Mouse (Mus musculus) CH12.LX (cell line): ENCODE measurements around the gene Nemp2. TPM values are rescaled to one million over a fixed set of nuclear protein-coding genes. Genes with fewer than 3 reads are reported as not detected.

Experiments
- DNase-seq: peaks from one replicate; pipeline ENCODE4 v3.0.0-alpha.2; 2013; ENCODE audit errors: extremely low read depth
- H3K27ac ChIP-seq: 2 replicates; pipeline ENCODE4 v1.5.1; 2012; ENCODE audit warnings: low read depth, mild to moderate bottlenecking, control low read depth, moderate library complexity; ENCODE audit not compliant: insufficient read depth
- H3K27me3 ChIP-seq: replicated peaks from 2 replicates; pipeline ENCODE3; 2012; ENCODE audit warnings: inconsistent platforms
- H3K36me3 ChIP-seq, 2 experiments: replicated peaks in 1 of 2; 2 replicates each; pipeline versions ENCODE3 to v1.6.1; 2012; ENCODE audit warnings: inconsistent platforms in 1 of 2, low read length in 1 of 2, mild to moderate bottlenecking in 1 of 2, mixed read lengths in 1 of 2, moderate library complexity in 1 of 2; ENCODE audit not compliant: control insufficient read depth in 1 of 2, insufficient read depth in 1 of 2
- H3K4me1 ChIP-seq, 2 experiments: 2 replicates each; pipeline ENCODE4 v1.6.1; 2012; ENCODE audit warnings: inconsistent platforms in 1 of 2, moderate library complexity in 1 of 2; ENCODE audit not compliant: insufficient read depth in 2 of 2, control insufficient read depth in 1 of 2
- H3K4me2 ChIP-seq: 2 replicates; pipeline ENCODE4 v1.6.1; 2012; ENCODE audit warnings: low read depth, mild to moderate bottlenecking, control low read depth; ENCODE audit not compliant: poor library complexity, insufficient read depth, severe bottlenecking
- H3K4me3 ChIP-seq, 3 experiments: fragments of 150-350 bp in 1 of 3; sonication (generic) in 1 of 3; replicated peaks in 1 of 3; 2 replicates each; pipeline versions ENCODE3 to v1.5.1; 2011 to 2012; ENCODE audit warnings: low read depth in 2 of 3, low read length in 2 of 3, mild to moderate bottlenecking in 2 of 3, moderate library complexity in 2 of 3, control low read depth in 1 of 3, improper control_type of control experiment in 1 of 3, inconsistent platforms in 1 of 3, mixed read lengths in 1 of 3; ENCODE audit not compliant: poor library complexity in 1 of 3
- H3K79me2 ChIP-seq: replicated peaks from 2 replicates; pipeline ENCODE4 v1.6.1; 2012; ENCODE audit warnings: mild to moderate bottlenecking, moderate library complexity; ENCODE audit not compliant: control insufficient read depth, poor library complexity, insufficient read depth, severe bottlenecking; ENCODE audit errors: extremely low read depth
- H3K9ac ChIP-seq: 2 replicates; pipeline ENCODE4 v1.6.1; 2012; ENCODE audit warnings: low read depth, mild to moderate bottlenecking, control low read depth, moderate library complexity; ENCODE audit not compliant: insufficient read depth
- H3K9me3 ChIP-seq: replicated peaks from 2 replicates; pipeline ENCODE3; 2012; ENCODE audit warnings: low read length, inconsistent platforms, mixed read lengths
- BHLHE40 ChIP-seq: IDR thresholded peaks from 2 replicates; pipeline ENCODE4 v1.6.1; 2011; ENCODE audit warnings: mild to moderate bottlenecking, low read depth, low read length, improper control_type of control experiment
- CHD1 ChIP-seq: IDR thresholded peaks from 2 replicates; pipeline ENCODE4 v1.6.1; 2012; ENCODE audit warnings: low read depth, low read length, improper control_type of control experiment, inconsistent platforms
- E2F4 ChIP-seq: IDR thresholded peaks from 2 replicates; pipeline ENCODE4 v1.6.1; 2011; ENCODE audit warnings: low read depth, low read length, improper control_type of control experiment; ENCODE audit not compliant: insufficient replicate concordance
- ELF1 ChIP-seq: IDR thresholded peaks from 2 replicates; pipeline ENCODE4 v1.6.1; 2014; ENCODE audit warnings: low read depth, mild to moderate bottlenecking, inconsistent platforms, low read length, improper control_type of control experiment
- GABPA ChIP-seq: IDR thresholded peaks from 2 replicates; pipeline ENCODE4 v1.6.1; 2012; ENCODE audit warnings: low read depth, low read length, improper control_type of control experiment, inconsistent platforms; ENCODE audit not compliant: insufficient replicate concordance
- JUN ChIP-seq: IDR thresholded peaks from 2 replicates; pipeline ENCODE4 v1.6.1; 2011; ENCODE audit warnings: low read depth, mild to moderate bottlenecking, low read length, improper control_type of control experiment, moderate library complexity; ENCODE audit not compliant: insufficient read depth
- JUND ChIP-seq: conservative IDR thresholded peaks from 2 replicates; pipeline ENCODE4 v1.6.1; 2011; ENCODE audit warnings: low read depth, low read length, improper control_type of control experiment
- KAT2A ChIP-seq: IDR thresholded peaks from 2 replicates; pipeline ENCODE4 v1.6.1; 2012; ENCODE audit warnings: low read length, improper control_type of control experiment, inconsistent platforms; ENCODE audit not compliant: insufficient replicate concordance
- MAX ChIP-seq: IDR thresholded peaks from 2 replicates; pipeline ENCODE4 v1.6.1; 2011; ENCODE audit warnings: low read length, improper control_type of control experiment
- MAZ ChIP-seq: IDR thresholded peaks from 2 replicates; pipeline ENCODE4 v1.6.1; 2012; ENCODE audit warnings: low read depth, mild to moderate bottlenecking, inconsistent platforms, low read length, improper control_type of control experiment, moderate library complexity
- MEF2A ChIP-seq: IDR thresholded peaks from 2 replicates; pipeline ENCODE4 v1.6.1; 2014; ENCODE audit warnings: low read depth, mild to moderate bottlenecking, inconsistent platforms, low read length, improper control_type of control experiment, borderline replicate concordance
- MYC ChIP-seq: IDR thresholded peaks from 2 replicates; pipeline ENCODE4 v1.6.1; 2011; ENCODE audit warnings: low read depth, mild to moderate bottlenecking, improper control_type of control experiment, low read length
- NELFE ChIP-seq: IDR thresholded peaks from 2 replicates; pipeline ENCODE4 v1.6.1; 2011; ENCODE audit warnings: low read depth, low read length, improper control_type of control experiment
- NRF1 ChIP-seq: IDR thresholded peaks from 2 replicates; pipeline ENCODE4 v1.6.1; 2014; ENCODE audit warnings: low read depth, mild to moderate bottlenecking, inconsistent platforms, low read length, improper control_type of control experiment, moderate library complexity
- PAX5 ChIP-seq: IDR thresholded peaks from 2 replicates; pipeline ENCODE4 v1.6.1; 2012; ENCODE audit warnings: low read length, inconsistent platforms, mixed read lengths
- POLR2AphosphoS2 ChIP-seq: IDR thresholded peaks from 2 replicates; pipeline ENCODE4 v1.6.1; 2011; ENCODE audit warnings: low read depth, low read length, improper control_type of control experiment
- RCOR1 ChIP-seq: conservative IDR thresholded peaks from 2 replicates; pipeline ENCODE4 v1.6.1; 2012; ENCODE audit warnings: low read depth, mild to moderate bottlenecking, inconsistent platforms, low read length, improper control_type of control experiment
- USF1 ChIP-seq: IDR thresholded peaks from 2 replicates; pipeline ENCODE4 v1.6.1; 2014; ENCODE audit warnings: low read depth, mild to moderate bottlenecking, inconsistent platforms, low read length, improper control_type of control experiment
- ZC3H11A ChIP-seq: IDR thresholded peaks from 2 replicates; pipeline ENCODE4 v1.6.1; 2012; ENCODE audit warnings: low read depth, mild to moderate bottlenecking, inconsistent platforms, low read length, improper control_type of control experiment
- dilution Hi-C: fragments of 300-500 bp; cut with MboI; formaldehyde crosslinking; loops from 2 replicates; pipeline ENCODE4 v1.14.3; 2020; ENCODE audit warnings: low sequenced_read_pairs; ENCODE audit not compliant: extremely low pct_unique_long_range_greater_than_20kb, extremely low pct_ligation_motif_present
- in situ Hi-C: fragments of 300-500 bp; cut with MboI; formaldehyde crosslinking; loops from 3 replicates; pipeline ENCODE4 v1.14.3; 2019; ENCODE audit warnings: low sequenced_read_pairs, low pct_ligation_motif_present, low pct_unique_long_range_greater_than_20kb, mixed read lengths
- polyA plus RNA-seq: library from polyadenylated mRNA; unstranded; fragments of >175 nt; gene quantifications from 2 replicates; pipeline ENCODE4 v1.2.1, GENCODE M21; 2012; ENCODE audit warnings: low read depth; ENCODE audit not compliant: insufficient read length
- total RNA-seq, 2 experiments: library from RNA; depleted of rRNA; stranded (reverse); fragments of 300-350 nt in 1 of 2; fragments of >200 nt in 1 of 2; gene quantifications; 2 replicates each; pipeline ENCODE4 v1.2.3; 2012 to 2014

The Nemp2 gene
- total and polyA plus RNA-seq, 3 experiments, result 11.2 to 20.1 (median 13.3) TPM

GRCm38 (mm10) chr1:52607700-52608099 is 22.8 kb upstream of the Nemp2 start:
- Histone ChIP-seq H3K4me2 (no peak overlapping the region), H3K27me3 (no peaks in the 10 kb centered on the region), H3K4me3 (no peak overlapping the region), H3K27ac (no peak overlapping the region)
- in situ Hi-C loops (no loop called here), dilution Hi-C loops (no loop called here)
- TF ChIP-seq MAZ (no peak), CHD1 (no peak), ELF1 (no peak), RCOR1 (no peak), MYC (no peak), MAX (no peak), USF1 (no peak), JUN (no peak), ZC3H11A (no peak), JUND (no peak), MEF2A (no peak)
- TF ChIP-seq, all 38 proteins: peak for 0
- Histone ChIP-seq H3K79me2 (no peaks in the 10 kb centered on the region), H3K36me3 (no peaks in the 10 kb centered on the region), H3K4me1 (no peaks in the 10 kb centered on the region), H3K9ac (no peak overlapping the region), H3K9me3 (peaks cover 6% of the 10 kb centered on the region)
- no peak for DNase-seq

- TF ChIP-seq MAX (no peak), E2F4 (no peak), NELFE (no peak), NRF1 (no peak), POLR2AphosphoS2 (no peak), CHD1 (no peak), BHLHE40 (no peak), ELF1 (no peak), KAT2A (no peak), MEF2A (no peak), PAX5 (no peak), GABPA (no peak), JUN (no peak)
- Histone ChIP-seq H3K4me2 (no peak overlapping the region), H3K9ac (no peak overlapping the region), H3K9me3 (peaks cover 6% of the 10 kb centered on the region), H3K4me1 (no peaks in the 10 kb centered on the region), H3K36me3 (no peaks in the 10 kb centered on the region), H3K27me3 (no peaks in the 10 kb centered on the region), H3K27ac (no peak overlapping the region), H3K79me2 (no peaks in the 10 kb centered on the region), H3K4me3 (no peak overlapping the region)
- in situ Hi-C loops, result no loop called here
- dilution Hi-C loops, result no loop called here
- DNase-seq, result no peak
Measured at GRCm38 (mm10) chr1:52608486-52608885, 22.0 kb upstream of the Nemp2 start.
